Mouse (Mus musculus) bone marrow macrophage, adult 2 months (primary cell): ENCODE measurements around the gene Rpp21. TPM values are rescaled to one million over a fixed set of nuclear protein-coding genes. Genes with fewer than 3 reads are reported as not detected.

ENCODE experiments used
- H3K27ac ChIP-seq: 2 replicates; pipeline ENCODE4 v1.5.1; 2012; ENCODE audit warnings: low read depth, low read length; ENCODE audit not compliant: insufficient read depth
- H3K4me1 ChIP-seq: 2 replicates; pipeline ENCODE4 v1.6.1; 2012; ENCODE audit warnings: low read length; ENCODE audit not compliant: control insufficient read depth, insufficient read depth
- H3K4me3 ChIP-seq: 2 replicates; pipeline ENCODE4 v1.5.1; 2012; ENCODE audit warnings: mild to moderate bottlenecking, low read length, moderate library complexity; ENCODE audit not compliant: insufficient read depth
- CTCF ChIP-seq: IDR thresholded peaks from 2 replicates; pipeline ENCODE4 v1.5.1; 2012; ENCODE audit warnings: low read depth, mild to moderate bottlenecking, low read length, moderate library complexity
- POLR2A ChIP-seq: IDR thresholded peaks from 2 replicates; pipeline ENCODE4 v1.6.1; 2012; ENCODE audit warnings: mild to moderate bottlenecking, low read depth, low read length, borderline replicate concordance
- polyA plus RNA-seq: library from polyadenylated mRNA; stranded (reverse); fragments of >200 nt; gene quantifications from 2 replicates; pipeline ENCODE4 v1.2.4, GENCODE M21; 2012; ENCODE audit not compliant: missing spikeins, insufficient read depth, insufficient read length

Gene Rpp21
- polyA plus RNA-seq, 1 experiment, result 69.5 TPM

GRCm38 (mm10) chr17:36206846-36207245 is 51.0 kb downstream of the Rpp21 start:
- TF ChIP-seq CTCF (no peak), POLR2A (no peak)
- H3K27ac ChIP-seq, result no peak overlapping the region

GRCm38 (mm10) chr17:36205862-36206261 is 52.0 kb downstream of the Rpp21 start:
- Histone ChIP-seq H3K4me3 (peak overlapping the region; percentile 62), H3K4me1 (no peaks in the 10 kb centered on the region), H3K27ac (no peak overlapping the region)
- TF ChIP-seq CTCF, result no peak
- TF ChIP-seq POLR2A, result no peak

More at GRCm38 (mm10) chr17:36206846-36207245, 51.0 kb downstream of the Rpp21 start:
- Histone ChIP-seq H3K4me3 (no peak overlapping the region), H3K4me1 (no peaks in the 10 kb centered on the region)

Other genes with a start within 250 kb of the Rpp21 start
- gene H2-T24, start 237.5 kb downstream of the Rpp21 start, polyA plus RNA-seq, result 52.2 and 56.0 TPM in 2 replicates
- 351 and 364 TPM in 2 replicates for gene H2-T23, start 225.2 kb downstream of the Rpp21 start, polyA plus RNA-seq
- 89.0 and 112 TPM in 2 replicates for gene H2-T22, start 215.3 kb downstream of the Rpp21 start, polyA plus RNA-seq
- gene Gm6034, start 215.1 kb downstream of the Rpp21 start, polyA plus RNA-seq, result 0.72 TPM in 1 of 2 replicates, not detected in the other
- not detected in 2 replicates for gene Gm11127, start 199.7 kb downstream of the Rpp21 start, polyA plus RNA-seq
- gene Gm19684, start 136.4 kb downstream of the Rpp21 start, polyA plus RNA-seq, result 1.1 and 1.8 TPM in 2 replicates
- gene Gm7030, start 128.6 kb downstream of the Rpp21 start, polyA plus RNA-seq, result not detected in 2 replicates
- 3.6 TPM in 1 of 2 replicates, not detected in the other for gene Gm8909, start 89.5 kb downstream of the Rpp21 start, polyA plus RNA-seq
- 0.60 TPM in 1 of 2 replicates, not detected in the other for gene H2-T3, start 67.8 kb downstream of the Rpp21 start, polyA plus RNA-seq
- gene Trim39, start 14.2 kb upstream of the Rpp21 start, polyA plus RNA-seq, result 14.5 and 14.8 TPM in 2 replicates
- gene H2-M10.2, start 28.4 kb upstream of the Rpp21 start, polyA plus RNA-seq, result not detected in 2 replicates
- not detected in 2 replicates for gene H2-M10.1, start 68.1 kb upstream of the Rpp21 start, polyA plus RNA-seq
- not detected in 2 replicates for gene H2-M10.3, start 110.3 kb upstream of the Rpp21 start, polyA plus RNA-seq
- not detected in 2 replicates for gene H2-M10.4, start 204.3 kb upstream of the Rpp21 start, polyA plus RNA-seq